Mouse (Mus musculus): ENCODE results near the gene Rab40b. TPM values are rescaled to one million over a fixed set of nuclear protein-coding genes. Genes with fewer than 3 reads are reported as not detected.
"Not testable (repeated sequence)": the region's sequence is repeated elsewhere in the genome, so short reads cannot be mapped to it uniquely, and the experiment has no call there.

Rab40b gene
- polyA plus RNA-seq, 1 experiment from 2014 or later: 3.4 TPM

DNA sequence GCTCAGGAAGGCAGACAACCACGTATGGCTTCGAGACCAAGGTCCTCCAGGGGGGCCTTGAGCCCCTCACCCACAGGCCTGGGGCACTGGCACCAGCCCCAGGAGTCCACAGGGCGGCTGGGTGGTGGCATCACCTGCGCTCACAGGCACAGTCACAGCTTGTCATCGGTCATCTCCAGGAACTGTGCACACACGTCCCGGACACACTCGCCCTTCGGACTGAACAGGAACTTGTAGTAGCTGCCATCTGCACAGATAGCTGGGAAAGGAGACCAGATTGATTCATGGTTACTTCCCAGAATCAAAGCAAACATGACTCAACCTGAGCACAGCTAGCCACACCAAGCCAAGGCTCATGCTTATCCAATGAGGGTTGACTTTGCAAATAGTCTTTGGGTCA is 59.8 kb downstream of the Rab40b start:
- H3K9ac ChIP-seq (ENCODE audit: low read depth, low read length): no peak overlapping the region
- no peak overlapping the region for H3K4me3 ChIP-seq (ENCODE audit: low read depth, low read length)
- no peak for ATAC-seq (replicated peaks; ENCODE audit: insufficient number of reproducible peaks, low FRiP score, low TSS enrichment)
- 95% methylated on average over 9 of the region's 9 CpGs for WGBS (ENCODE audit: insufficient replicate concordance)
- no peaks in the 10 kb centered on the region for H3K27me3 ChIP-seq (ENCODE audit: control insufficient read depth, insufficient read depth, low read length)
- no peak overlapping the region for H3K4me2 ChIP-seq
- H3K4me1 ChIP-seq (ENCODE audit: control insufficient read depth, insufficient read depth, low read length): no peaks in the 10 kb centered on the region
- peaks cover 18% of the 10 kb centered on the region for H3K36me3 ChIP-seq (ENCODE audit: control insufficient read depth, insufficient read depth, low read length)
- H3K27ac ChIP-seq (ENCODE audit: low read depth, low read length): no peak overlapping the region
- no peaks in the 10 kb centered on the region for H3K9me3 ChIP-seq (replicated peaks; ENCODE audit: control insufficient read depth, low read length)

DNA sequence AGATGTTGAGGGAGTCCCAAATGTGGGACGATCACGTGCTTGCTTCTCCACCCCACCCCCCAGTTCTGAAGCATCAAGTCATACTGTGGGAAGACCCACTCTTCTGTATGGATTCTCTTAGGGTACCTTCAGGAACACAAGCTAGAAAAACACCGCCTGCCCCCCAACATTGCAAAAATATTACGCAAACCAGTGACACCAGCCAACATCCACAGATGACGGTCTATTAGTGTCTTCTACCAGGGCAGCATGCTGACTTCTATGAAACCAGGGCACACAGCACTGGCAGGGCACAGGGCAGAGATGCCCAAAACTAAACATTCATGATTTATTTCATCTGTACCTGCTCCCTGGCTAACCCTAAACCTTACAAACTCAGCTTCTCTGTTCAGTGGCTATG is 61.4 kb downstream of the Rab40b start:
- H3K9me3 ChIP-seq (replicated peaks; ENCODE audit: control insufficient read depth, low read length): no peaks in the 10 kb centered on the region
- no peaks in the 10 kb centered on the region for H3K27me3 ChIP-seq (ENCODE audit: control insufficient read depth, insufficient read depth, low read length)
- no peaks in the 10 kb centered on the region for H3K4me1 ChIP-seq (ENCODE audit: control insufficient read depth, insufficient read depth, low read length)
- WGBS (ENCODE audit: insufficient replicate concordance): 95% methylated on average over 5 of the region's 5 CpGs
- no peak for ATAC-seq (replicated peaks; ENCODE audit: insufficient number of reproducible peaks, low FRiP score, low TSS enrichment)
- H3K4me3 ChIP-seq (ENCODE audit: low read depth, low read length): no peak overlapping the region
- H3K9ac ChIP-seq (ENCODE audit: low read depth, low read length): no peak overlapping the region
- peaks cover 18% of the 10 kb centered on the region for H3K36me3 ChIP-seq (ENCODE audit: control insufficient read depth, insufficient read depth, low read length)
- no peak overlapping the region for H3K27ac ChIP-seq (ENCODE audit: low read depth, low read length)
- no peak overlapping the region for H3K4me2 ChIP-seq

DNA sequence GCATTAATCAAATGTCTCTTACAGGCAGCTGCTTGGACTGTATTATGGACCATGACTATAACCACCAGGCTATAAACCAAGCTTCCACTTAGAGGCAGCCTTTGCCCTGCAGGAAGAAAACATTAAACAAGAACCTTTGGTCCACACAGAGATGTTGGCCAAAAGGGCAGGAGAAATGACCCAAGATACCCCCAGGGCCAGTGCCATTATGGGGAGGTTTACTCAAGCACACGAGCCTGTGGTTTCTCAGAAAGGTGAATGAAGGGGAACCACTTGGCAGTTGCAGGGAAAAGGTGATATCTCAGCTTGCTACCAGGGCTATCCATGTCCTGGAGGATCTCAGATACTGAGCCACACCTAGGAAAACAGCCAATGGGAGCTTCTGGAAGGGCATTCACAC is 62.0 kb downstream of the Rab40b start:
- no peak for ATAC-seq (replicated peaks; ENCODE audit: insufficient number of reproducible peaks, low FRiP score, low TSS enrichment)
- 70% methylated on average over 1 of the region's 1 CpGs for WGBS (ENCODE audit: insufficient replicate concordance)
- H3K4me2 ChIP-seq: no peak overlapping the region
- no peak overlapping the region for H3K27ac ChIP-seq (ENCODE audit: low read depth, low read length)
- no peaks in the 10 kb centered on the region for H3K4me1 ChIP-seq (ENCODE audit: control insufficient read depth, insufficient read depth, low read length)
- peaks cover 15% of the 10 kb centered on the region for H3K36me3 ChIP-seq (ENCODE audit: control insufficient read depth, insufficient read depth, low read length)
- no peak overlapping the region for H3K9ac ChIP-seq (ENCODE audit: low read depth, low read length)
- no peaks in the 10 kb centered on the region for H3K9me3 ChIP-seq (replicated peaks; ENCODE audit: control insufficient read depth, low read length)
- no peak overlapping the region for H3K4me3 ChIP-seq (ENCODE audit: low read depth, low read length)
- H3K27me3 ChIP-seq (ENCODE audit: control insufficient read depth, insufficient read depth, low read length): no peaks in the 10 kb centered on the region

DNA sequence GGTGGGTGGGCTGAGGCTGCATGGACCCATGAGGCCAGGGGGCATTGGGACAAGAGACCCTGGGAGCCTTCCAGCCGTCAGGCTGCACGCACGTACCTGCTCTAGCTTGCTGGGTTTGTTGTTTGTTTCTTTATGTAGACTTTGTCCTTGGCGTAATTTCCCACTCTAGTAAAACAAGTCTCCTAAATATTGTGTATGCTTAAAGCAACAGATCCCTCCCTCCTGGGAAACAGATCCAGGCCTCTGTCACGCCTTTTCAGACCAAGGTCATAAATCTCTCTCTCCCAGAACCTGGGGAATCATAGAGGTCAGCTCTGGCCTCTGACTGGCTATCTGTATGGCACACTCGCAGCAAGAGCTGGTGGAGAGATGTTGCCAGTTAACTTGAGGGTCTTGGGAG is 80.3 kb downstream of the Rab40b start:
- H3K9me3 ChIP-seq (replicated peaks; ENCODE audit: control insufficient read depth, low read length); H3K4me3 ChIP-seq (ENCODE audit: low read depth, low read length); H3K4me2 ChIP-seq; H3K27ac ChIP-seq (ENCODE audit: low read depth, low read length); ATAC-seq (replicated peaks; ENCODE audit: insufficient number of reproducible peaks, low FRiP score, low TSS enrichment); H3K27me3 ChIP-seq (ENCODE audit: control insufficient read depth, insufficient read depth, low read length); H3K9ac ChIP-seq (ENCODE audit: low read depth, low read length); H3K4me1 ChIP-seq (ENCODE audit: control insufficient read depth, insufficient read depth, low read length): not testable (repeated sequence)
- peaks cover 41% of the 10 kb centered on the region for H3K36me3 ChIP-seq (ENCODE audit: control insufficient read depth, insufficient read depth, low read length)
- 97% methylated on average over 6 of the region's 6 CpGs for WGBS (ENCODE audit: insufficient replicate concordance)

- no peak overlapping the region for H3K9ac ChIP-seq (ENCODE audit: low read depth, low read length)
- WGBS (ENCODE audit: insufficient replicate concordance): 93% methylated on average over 8 of the region's 8 CpGs
- ATAC-seq (replicated peaks; ENCODE audit: insufficient number of reproducible peaks, low FRiP score, low TSS enrichment): no peak
- H3K4me1 ChIP-seq (ENCODE audit: control insufficient read depth, insufficient read depth, low read length): no peaks in the 10 kb centered on the region
- no peak overlapping the region for H3K4me2 ChIP-seq
- no peaks in the 10 kb centered on the region for H3K9me3 ChIP-seq (replicated peaks; ENCODE audit: control insufficient read depth, low read length)
- no peaks in the 10 kb centered on the region for H3K27me3 ChIP-seq (ENCODE audit: control insufficient read depth, insufficient read depth, low read length)
- H3K36me3 ChIP-seq (ENCODE audit: control insufficient read depth, insufficient read depth, low read length): peaks cover 47% of the 10 kb centered on the region
- H3K27ac ChIP-seq (ENCODE audit: low read depth, low read length): no peak overlapping the region
- H3K4me3 ChIP-seq (ENCODE audit: low read depth, low read length): no peak overlapping the region
Observed at GRCm38 (mm10) chr11:121306608-121307007, 81.4 kb downstream of the Rab40b start.

Small RNAs within 50 kb of the gene (microRNA-seq; reads per million reads assigned to microRNA genes)
- gene Mir7236 (ENCODE audit: borderline number of aligned reads): 0.27 reads per million

Other genes with a start within 250 kb of the Rab40b start
- gene Tex19.1, start 242.1 kb downstream of the Rab40b start, polyA plus RNA-seq (2014; fragmentation: Nextera tagmentation; extraction: Ambion mirVana): 0.14 and 0.20 TPM in 2 replicates
- not detected in 2 replicates for gene Uts2r, start 228.0 kb downstream of the Rab40b start, polyA plus RNA-seq (2014; fragmentation: Nextera tagmentation; extraction: Ambion mirVana)
- 6.2 and 7.9 TPM in 2 replicates for gene Hexdc, start 183.8 kb downstream of the Rab40b start, polyA plus RNA-seq (2014; fragmentation: Nextera tagmentation; extraction: Ambion mirVana)
- gene Ogfod3, start 183.5 kb downstream of the Rab40b start, polyA plus RNA-seq (2014; fragmentation: Nextera tagmentation; extraction: Ambion mirVana): 25.3 and 29.9 TPM in 2 replicates
- gene Cybc1, start 158.9 kb downstream of the Rab40b start, polyA plus RNA-seq (2014; fragmentation: Nextera tagmentation; extraction: Ambion mirVana): 20.5 and 21.7 TPM in 2 replicates
- 51.3 and 61.0 TPM in 2 replicates for gene Narf, start 151.0 kb downstream of the Rab40b start, polyA plus RNA-seq (2014; fragmentation: Nextera tagmentation; extraction: Ambion mirVana)
- 8.4 and 8.6 TPM in 2 replicates for gene Foxk2, start 128.3 kb downstream of the Rab40b start, polyA plus RNA-seq (2014; fragmentation: Nextera tagmentation; extraction: Ambion mirVana)
- 84.8 and 88.8 TPM in 2 replicates for gene Wdr45b, start 33.8 kb downstream of the Rab40b start, polyA plus RNA-seq (2014; fragmentation: Nextera tagmentation; extraction: Ambion mirVana)
- gene Fn3krp, start 33.1 kb upstream of the Rab40b start, polyA plus RNA-seq (2014; fragmentation: Nextera tagmentation; extraction: Ambion mirVana): 4.1 and 4.8 TPM in 2 replicates
- 4.5 and 6.2 TPM in 2 replicates for gene Fn3k, start 46.7 kb upstream of the Rab40b start, polyA plus RNA-seq (2014; fragmentation: Nextera tagmentation; extraction: Ambion mirVana)
- gene Tbcd, start 63.7 kb upstream of the Rab40b start, polyA plus RNA-seq (2014; fragmentation: Nextera tagmentation; extraction: Ambion mirVana): 16.5 and 22.3 TPM in 2 replicates
- 0.19 TPM in 1 of 2 replicates, not detected in the other for gene Zfp750, start 131.1 kb upstream of the Rab40b start, polyA plus RNA-seq (2014; fragmentation: Nextera tagmentation; extraction: Ambion mirVana)